Mouse (Mus musculus): Measurements from ENCODE around the gene Hus1.

DNA sequence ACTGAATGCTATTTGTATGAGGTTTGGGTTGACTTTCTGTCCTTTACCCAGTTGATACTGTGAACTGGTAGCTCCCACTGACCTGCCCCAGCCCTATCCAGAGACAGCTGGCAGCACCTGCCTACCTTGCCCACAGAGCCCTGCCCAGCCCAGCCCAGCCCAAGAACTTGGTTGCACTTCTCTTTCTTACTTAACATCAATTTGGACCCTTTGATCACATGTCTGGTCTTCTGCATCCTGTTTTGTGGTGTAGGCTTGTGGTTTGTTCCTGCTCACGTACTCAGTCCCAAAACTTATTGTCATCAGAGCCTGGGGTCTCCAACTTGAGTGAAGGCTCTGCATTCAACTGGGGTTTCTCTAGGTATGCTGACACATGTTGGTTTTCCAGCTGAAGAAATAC, 49.0 kb upstream of the Hus1 start:
- TF ChIP-seq EP300 (IDR thresholded peaks at IDR 0.05; ENCODE audit: insufficient read depth, low read depth, low read length) (no peak), CTCF (IDR thresholded peaks at IDR 0.05) (no peak), POLR2A (IDR thresholded peaks at IDR 0.05; ENCODE audit: insufficient read depth, low read depth, low read length) (no peak)
